Mouse (Mus musculus) Muller cell, postnatal 12 days (primary cell): ENCODE results near the gene Scaf1.
"Not testable (repeated sequence)": the region's sequence is repeated elsewhere in the genome, so short reads cannot be mapped to it uniquely, and the experiment has no call there.

Experiments used
- DNase-seq: peaks from one replicate; pipeline ENCODE4 v3.0.0-alpha.2; 2015; ENCODE audit errors: inconsistent ontology term

Gene Scaf1

GRCm38 (mm10) chr7:45045741-45046140 is 29.6 kb upstream of the Scaf1 start:
- no peak for DNase-seq

- no peak for DNase-seq
These were observed 27.1 kb upstream of the Scaf1 start for GRCm38 (mm10) chr7:45043307-45043706.

- no peak for DNase-seq
These were observed 24.7 kb upstream of the Scaf1 start for GRCm38 (mm10) chr7:45040851-45041250.

GRCm38 (mm10) chr7:45038411-45038810 is 22.2 kb upstream of the Scaf1 start:
- no peak for DNase-seq

GRCm38 (mm10) chr7:45037720-45038361 is 21.7 kb upstream of the Scaf1 start:
- no peak for DNase-seq

GRCm38 (mm10) chr7:45036702-45037101 is 20.5 kb upstream of the Scaf1 start:
- DNase-seq = no peak

- no peak for DNase-seq
These were observed 19.5 kb upstream of the Scaf1 start for GRCm38 (mm10) chr7:45035631-45036030.

- no peak for DNase-seq
These were observed 17.7 kb upstream of the Scaf1 start for GRCm38 (mm10) chr7:45033722-45034359.

GRCm38 (mm10) chr7:45030857-45031256 is 14.7 kb upstream of the Scaf1 start:
- no peak for DNase-seq

- no peak for DNase-seq
These were observed 13.8 kb upstream of the Scaf1 start for GRCm38 (mm10) chr7:45029995-45030394.

- no peak for DNase-seq
These were observed 12.2 kb upstream of the Scaf1 start for GRCm38 (mm10) chr7:45028351-45028750.

- DNase-seq = no peak
These were observed 11.6 kb upstream of the Scaf1 start for GRCm38 (mm10) chr7:45027761-45028160.

- no peak for DNase-seq
These were observed 10.1 kb upstream of the Scaf1 start for GRCm38 (mm10) chr7:45026256-45026655.

- no peak for DNase-seq
These were observed 9.5 kb upstream of the Scaf1 start for GRCm38 (mm10) chr7:45025601-45026220.

GRCm38 (mm10) chr7:45024281-45025248 is 8.4 kb upstream of the Scaf1 start:
- no peak for DNase-seq

- not testable (repeated sequence) for DNase-seq
These were observed 7.5 kb upstream of the Scaf1 start for GRCm38 (mm10) chr7:45023711-45024110.

GRCm38 (mm10) chr7:45020225-45020624 is 4.1 kb upstream of the Scaf1 start:
- DNase-seq = no peak

- DNase-seq = peak; percentile 91
These were observed 2.9 kb upstream of the Scaf1 start for GRCm38 (mm10) chr7:45019031-45019571.

GRCm38 (mm10) chr7:45017242-45018061 is 1.3 kb upstream of the Scaf1 start, which contains the start of gene Rras:
Gene Rras, plus strand, starts transcription at chr7:45017961.
- DNase-seq = peak; percentile 100

- no peak for DNase-seq
These were observed 598 bp upstream of the Scaf1 start for GRCm38 (mm10) chr7:45016761-45017160.
